Mouse (Mus musculus): ENCODE measurements at regions not wholly inside any gene's neighbourhood (a gene's known extent, or its start where the extent isn't known, plus 50 kb on each side); places are given as distances from the start of the nearest gene placed in this dataset.

DNA sequence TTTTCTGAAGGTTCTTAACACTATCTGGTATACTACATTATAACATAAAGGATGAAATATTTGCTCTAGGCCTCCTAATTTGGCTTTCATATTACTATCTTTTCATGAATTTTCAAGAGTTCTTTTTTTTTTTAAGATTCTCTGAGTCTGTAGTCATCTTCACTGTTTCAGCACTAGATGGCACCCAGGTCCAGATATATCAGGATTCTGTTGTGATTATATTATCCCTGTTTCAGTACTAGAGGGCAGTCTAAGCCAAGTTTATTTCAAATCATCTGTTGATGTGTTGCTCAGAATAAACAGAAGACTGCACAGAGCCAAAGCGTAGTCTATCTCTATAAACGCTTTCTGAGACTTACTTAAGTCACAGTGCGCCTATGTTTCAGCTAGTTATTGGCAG, 1760.2 kb upstream of the Acvr2a start:
- DNase-seq (ENCODE audit: low spot score in 2 of 2): no peak

DNA sequence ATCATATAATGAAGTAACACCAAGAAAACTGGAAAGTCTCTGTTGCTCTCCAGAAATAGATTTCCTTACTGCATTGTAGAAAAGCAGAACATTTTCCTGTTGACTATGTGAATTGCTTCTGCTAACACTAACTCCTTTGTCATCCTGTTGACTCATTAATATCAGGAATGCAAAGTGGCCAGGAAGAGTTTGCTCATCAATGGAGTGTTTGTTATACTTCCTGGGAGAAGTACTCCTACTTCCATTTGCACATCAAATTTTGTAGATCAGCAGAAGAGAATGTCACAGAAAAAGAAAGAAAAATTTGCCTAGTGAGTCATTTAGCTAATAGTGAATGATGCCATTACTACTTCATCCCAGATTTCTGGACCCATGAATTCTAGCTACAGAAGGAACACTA, 1739.7 kb upstream of the Acvr2a start:
- no peak for DNase-seq (ENCODE audit: low spot score in 2 of 2)

DNA sequence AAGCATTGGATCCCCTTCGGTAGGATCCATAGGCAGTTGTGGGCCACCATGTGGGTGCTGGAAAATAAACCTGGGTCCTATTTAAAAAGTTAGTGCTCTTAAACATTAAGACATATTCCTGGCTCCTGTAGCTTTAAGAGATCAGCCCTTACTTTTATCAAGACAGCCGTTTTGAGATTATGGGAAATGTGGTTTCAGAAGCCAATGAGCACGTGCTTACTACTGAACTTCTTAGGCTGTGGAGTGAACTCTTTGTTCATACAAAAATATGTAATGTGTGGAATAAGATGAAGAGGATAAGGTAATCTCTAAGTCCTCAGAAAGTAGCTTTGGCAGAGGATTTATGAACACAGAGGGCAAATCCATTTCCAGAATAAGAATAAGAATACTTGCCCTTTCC, 1738.7 kb upstream of the Acvr2a start:
- no peak for DNase-seq (ENCODE audit: low spot score in 2 of 2)

DNA sequence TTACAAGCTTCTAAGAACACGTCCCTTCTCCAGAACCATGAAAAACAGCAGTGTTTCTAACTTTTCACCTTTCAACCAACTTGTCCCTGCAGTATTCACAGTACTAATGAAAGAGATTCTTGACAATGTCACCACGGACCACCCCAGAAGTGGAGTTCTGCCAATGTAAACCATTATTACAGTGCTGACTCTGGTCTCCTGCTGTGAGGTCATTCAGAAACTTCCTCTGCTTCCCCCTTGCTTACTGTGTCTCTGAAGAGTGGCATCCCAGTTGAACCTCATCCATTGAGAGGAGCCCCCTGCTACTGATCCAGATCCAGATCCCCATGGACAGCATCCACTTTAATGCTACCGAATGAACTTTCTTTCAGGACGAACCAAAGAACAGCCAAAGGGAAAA, 1725.3 kb upstream of the Acvr2a start:
- peak in 1 of 2 experiments; percentile 3 for DNase-seq (ENCODE audit: low spot score in 2 of 2)

DNA sequence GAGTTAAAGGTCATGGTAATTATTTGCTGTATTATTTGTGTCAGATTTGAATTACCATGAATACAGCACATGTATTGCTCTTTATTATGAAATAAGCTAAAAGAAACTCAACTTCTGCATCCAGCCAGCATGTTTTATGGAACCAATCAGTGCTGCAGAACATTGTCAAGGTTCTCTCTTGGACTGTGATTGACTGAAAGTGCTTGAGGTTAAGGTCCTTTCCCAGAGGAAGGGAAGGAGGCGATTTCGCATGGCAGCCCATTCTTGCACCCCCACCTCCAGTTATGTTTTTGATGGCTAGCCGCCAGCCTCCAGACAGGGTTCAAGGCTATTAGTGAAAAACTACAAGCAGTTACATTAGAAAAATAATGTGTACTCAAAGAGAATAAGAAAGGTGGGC, 1717.9 kb upstream of the Acvr2a start:
- DNase-seq (ENCODE audit: low spot score in 2 of 2): no peak

DNA sequence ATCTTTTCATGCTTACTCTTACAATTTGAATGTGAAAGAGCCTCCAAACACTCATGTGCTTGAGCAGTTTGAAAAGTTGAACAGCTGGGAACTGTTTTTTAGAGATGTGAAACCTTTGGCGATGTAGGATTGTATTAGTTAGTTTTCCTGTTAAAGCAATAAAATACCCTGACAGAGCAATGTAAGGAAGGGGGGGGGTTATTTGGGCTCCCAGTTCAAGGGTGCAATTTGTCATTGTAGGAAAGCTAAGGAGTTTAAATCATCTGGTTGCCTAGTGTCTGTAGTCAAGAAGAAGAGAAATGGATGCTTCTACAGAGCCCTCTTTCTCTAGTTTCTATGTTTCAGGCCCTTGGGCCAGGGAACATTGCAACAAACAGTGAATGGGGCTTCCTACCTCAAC, 1674.5 kb upstream of the Acvr2a start:
- DNase-seq (ENCODE audit: low spot score in 2 of 2): no peak

DNA sequence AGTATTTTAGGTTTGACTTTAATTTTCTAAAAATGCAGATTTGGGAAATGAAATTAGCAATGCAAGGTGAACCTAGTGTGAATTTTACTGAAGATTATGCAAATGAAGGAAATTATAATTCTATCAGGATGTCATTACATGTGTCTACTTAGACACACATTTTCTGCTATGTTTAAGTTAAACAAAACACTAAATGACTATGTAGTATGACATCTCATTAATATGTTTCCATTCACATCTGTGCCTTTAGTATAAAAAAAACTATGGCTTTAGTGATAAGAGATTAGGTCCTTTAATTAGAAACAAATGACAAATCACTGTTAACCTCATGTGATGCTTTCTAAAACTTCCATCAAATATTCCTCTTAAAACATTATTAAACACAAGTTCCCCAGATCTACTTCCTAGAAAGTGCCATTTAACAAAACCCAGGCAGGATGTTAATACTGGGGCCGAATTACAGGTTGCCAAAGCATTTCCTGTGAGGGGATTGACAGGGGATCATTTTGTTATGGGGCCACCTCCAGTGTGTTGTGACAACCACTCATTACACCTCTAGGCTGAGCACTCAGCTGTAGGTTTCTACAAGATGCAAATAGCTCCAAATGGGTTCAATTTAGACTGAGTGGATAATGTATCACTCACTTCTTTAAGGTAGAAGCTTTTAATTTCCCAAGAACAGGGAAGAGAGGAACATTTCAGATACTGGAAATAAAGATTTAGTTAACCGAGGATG, 1629.7 kb upstream of the Acvr2a start:
- no peak for DNase-seq (ENCODE audit: low spot score in 2 of 2)
